Mouse (Mus musculus): ENCODE results near the gene Atg101.

DNA sequence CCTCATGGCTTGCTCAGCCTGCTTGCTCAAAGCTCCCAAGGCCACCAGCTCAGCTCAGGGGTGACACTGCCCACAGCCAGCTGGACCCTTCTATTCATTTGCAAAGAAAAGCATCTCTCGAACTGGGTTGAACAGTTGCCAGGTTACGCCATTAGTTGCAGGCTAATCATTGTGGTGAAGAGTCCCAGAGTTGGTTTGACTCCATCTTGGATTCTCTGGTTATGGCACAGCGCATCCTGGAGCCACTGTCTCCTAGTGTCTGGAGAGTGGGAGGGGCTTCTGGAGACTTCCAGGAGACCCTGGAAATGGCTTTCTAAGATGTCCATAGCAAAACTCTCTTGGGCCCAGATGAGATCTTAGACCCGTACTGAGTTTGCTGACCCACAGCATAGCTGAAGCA lies 31.3 kb downstream of the Atg101 start:
- TF ChIP-seq CTCF (conservative IDR thresholded peaks at IDR 0.05; ENCODE audit: low read length) (no peak), POU5F1 (IDR thresholded peaks at IDR 0.05; ENCODE audit: borderline replicate concordance, low read length) (no peak)
